Comparison of ENCODE assay signal across 8 mouse cellular contexts in the genomic region with DNA sequence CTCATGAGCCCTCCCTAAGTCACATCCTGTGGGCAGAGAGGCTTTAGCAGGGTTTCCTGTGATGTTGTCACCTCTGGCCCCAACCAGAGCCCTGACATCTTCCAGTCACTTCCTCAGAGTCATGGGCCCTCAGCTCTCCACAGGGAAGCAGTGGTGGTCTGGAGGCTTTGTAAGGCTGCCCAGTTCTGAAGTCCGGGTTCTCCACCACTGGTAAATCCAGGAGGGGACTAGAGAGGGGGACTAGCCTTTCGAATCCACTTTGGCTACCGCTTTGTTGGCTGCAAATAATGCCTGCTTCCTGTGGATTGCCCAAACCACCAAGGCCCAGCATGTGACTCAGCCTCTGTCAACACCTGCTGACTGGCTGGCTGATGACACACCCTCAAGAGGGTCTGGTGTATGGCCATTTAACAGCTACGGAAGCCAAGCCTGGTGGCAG. TPM values are rescaled to one million over a fixed set of nuclear protein-coding genes. Genes with fewer than 3 reads are reported as not detected.
DNase-seq lines count a peak whose midpoint lies in the region; ATAC-seq lines count a peak whose summit lies in the region.

No protein-coding gene starts in this region.

- H3K36me3 ChIP-seq in forebrain, embryonic 10.5 days (replicated peaks): peaks cover 16% of the 10 kb centered on the region
- peaks cover 8% of the 10 kb centered on the region for H3K36me3 ChIP-seq in forebrain, embryonic 12.5 days (replicated peaks)
- peaks cover 3% of the 10 kb centered on the region for H3K36me3 ChIP-seq in heart, embryonic 16.5 days (ENCODE audit: control insufficient read depth, insufficient read depth)
- peaks cover 2% of the 10 kb centered on the region; the same call in 1 of the 2 replicates for H3K36me3 ChIP-seq in splenic B cell, adult 2 months (ENCODE audit: control insufficient read depth, insufficient read depth, low read length, poor library complexity, severe bottlenecking)

- ATAC-seq in forebrain, embryonic 12.5 days (ENCODE audit: low FRiP score): no peak
- ATAC-seq in heart, embryonic 16.5 days (replicated peaks; ENCODE audit: extremely low read depth, insufficient read depth, low FRiP score): no peak

- DNase-seq in forebrain, embryonic 10.5 days (ENCODE audit: extremely low spot score, low spot score): no peak
- DNase-seq in MEL-GATA-1-ER (ENCODE audit: extremely low read depth, low read depth): peak; percentile 41
- DNase-seq in lung, adult 18-20 months: peak; percentile 72 to 75
- DNase-seq in splenic B cell, adult 2 months (ENCODE audit: low read depth, low spot score): peak; percentile 88
- no peak for DNase-seq in testis, postnatal 14 days (ENCODE audit: low spot score)
- no peak for DNase-seq in urinary bladder, postnatal 10 days (ENCODE audit: low spot score)

- H3K9ac ChIP-seq in forebrain, embryonic 12.5 days: no peak overlapping the region
- H3K9ac ChIP-seq in heart, embryonic 16.5 days (ENCODE audit: low read length): no peak overlapping the region

- H3K4me3 ChIP-seq in forebrain, embryonic 10.5 days: no peak overlapping the region
- H3K4me3 ChIP-seq in forebrain, embryonic 12.5 days (replicated peaks): no peak overlapping the region
- H3K4me3 ChIP-seq in heart, embryonic 16.5 days (ENCODE audit: low read length): no peak overlapping the region

- WGBS in forebrain, embryonic 10.5 days: 71% methylated on average over 4 of the region's 4 CpGs
- 77% methylated on average over 4 of the region's 4 CpGs for WGBS in forebrain, embryonic 12.5 days
- 30% methylated on average over 4 of the region's 4 CpGs for WGBS in heart, embryonic 16.5 days

- peaks cover 42% of the 10 kb centered on the region for H3K4me1 ChIP-seq in forebrain, embryonic 10.5 days
- H3K4me1 ChIP-seq in forebrain, embryonic 12.5 days: peaks cover 30% of the 10 kb centered on the region
- peaks cover 29% of the 10 kb centered on the region for H3K4me1 ChIP-seq in heart, embryonic 16.5 days (ENCODE audit: control insufficient read depth, insufficient read depth, low read length)

- no peak overlapping the region for H3K4me2 ChIP-seq in forebrain, embryonic 12.5 days
- no peak overlapping the region for H3K4me2 ChIP-seq in heart, embryonic 16.5 days (ENCODE audit: low read depth, low read length)

- peak overlapping the region; percentile 98 for H3K27ac ChIP-seq in forebrain, embryonic 10.5 days
- H3K27ac ChIP-seq in forebrain, embryonic 12.5 days: no peak overlapping the region
- peak overlapping the region; percentile 97 for H3K27ac ChIP-seq in heart, embryonic 16.5 days (ENCODE audit: low read length)

- no peaks in the 10 kb centered on the region for H3K27me3 ChIP-seq in forebrain, embryonic 10.5 days (ENCODE audit: poor library complexity, severe bottlenecking)
- no peaks in the 10 kb centered on the region for H3K27me3 ChIP-seq in forebrain, embryonic 12.5 days
- no peaks in the 10 kb centered on the region for H3K27me3 ChIP-seq in heart, embryonic 16.5 days (ENCODE audit: control insufficient read depth, insufficient read depth, low read length)
- H3K27me3 ChIP-seq in splenic B cell, adult 2 months (ENCODE audit: control insufficient read depth, insufficient read depth, low read length, poor library complexity, severe bottlenecking): no peaks in the 10 kb centered on the region

- no peaks in the 10 kb centered on the region; the same call in 1 of the 2 replicates for H3K9me3 ChIP-seq in forebrain, embryonic 10.5 days
- no peaks in the 10 kb centered on the region for H3K9me3 ChIP-seq in forebrain, embryonic 12.5 days
- H3K9me3 ChIP-seq in heart, embryonic 16.5 days (replicated peaks; ENCODE audit: control insufficient read depth, low read length): no peaks in the 10 kb centered on the region

RNA-seq across cellular contexts. Expression of gene Cdk9, which starts 2.1 kb away (rescaled TPM):
- 135 and 139 TPM in 2 replicates for polyA plus RNA-seq in forebrain, embryonic 10.5 days (2016; fragmentation: Nextera tagmentation; extraction: Ambion mirVana)
- 105 and 110 TPM in 2 replicates for polyA plus RNA-seq in forebrain, embryonic 12.5 days (2016; fragmentation: Nextera tagmentation; extraction: Ambion mirVana)
- polyA plus RNA-seq in heart, embryonic 16.5 days (2015; fragmentation: Nextera tagmentation; extraction: Ambion mirVana): 57.1 and 59.8 TPM in 2 replicates

RNA-seq across cellular contexts. Expression of gene Sh2d3c, which starts 5.8 kb away (rescaled TPM):
- 28.6 and 30.2 TPM in 2 replicates for polyA plus RNA-seq in forebrain, embryonic 10.5 days (2016; fragmentation: Nextera tagmentation; extraction: Ambion mirVana)
- polyA plus RNA-seq in forebrain, embryonic 12.5 days (2016; fragmentation: Nextera tagmentation; extraction: Ambion mirVana): 30.1 and 35.1 TPM in 2 replicates
- 32.4 and 33.6 TPM in 2 replicates for polyA plus RNA-seq in heart, embryonic 16.5 days (2015; fragmentation: Nextera tagmentation; extraction: Ambion mirVana)

RNA-seq across cellular contexts. Expression of gene Fpgs, which starts 11.1 kb away (rescaled TPM):
- polyA plus RNA-seq in forebrain, embryonic 10.5 days (2016; fragmentation: Nextera tagmentation; extraction: Ambion mirVana): 27.4 and 29.5 TPM in 2 replicates
- 16.4 and 19.6 TPM in 2 replicates for polyA plus RNA-seq in forebrain, embryonic 12.5 days (2016; fragmentation: Nextera tagmentation; extraction: Ambion mirVana)
- 16.7 and 16.9 TPM in 2 replicates for polyA plus RNA-seq in heart, embryonic 16.5 days (2015; fragmentation: Nextera tagmentation; extraction: Ambion mirVana)

RNA-seq across cellular contexts. Expression of gene 6330409D20Rik, which starts 25.8 kb away (rescaled TPM):
- 0.69 and 1.2 TPM in 2 replicates for polyA plus RNA-seq in forebrain, embryonic 10.5 days (2016; fragmentation: Nextera tagmentation; extraction: Ambion mirVana)
- 1.9 and 2.1 TPM in 2 replicates for polyA plus RNA-seq in forebrain, embryonic 12.5 days (2016; fragmentation: Nextera tagmentation; extraction: Ambion mirVana)
- polyA plus RNA-seq in heart, embryonic 16.5 days (2015; fragmentation: Nextera tagmentation; extraction: Ambion mirVana): 0.17 and 0.26 TPM in 2 replicates

RNA-seq across cellular contexts. Expression of gene Tor2a, which starts 42.0 kb away (rescaled TPM):
- polyA plus RNA-seq in forebrain, embryonic 10.5 days (2016; fragmentation: Nextera tagmentation; extraction: Ambion mirVana): 54.0 and 54.9 TPM in 2 replicates
- 53.3 and 57.0 TPM in 2 replicates for polyA plus RNA-seq in forebrain, embryonic 12.5 days (2016; fragmentation: Nextera tagmentation; extraction: Ambion mirVana)
- polyA plus RNA-seq in heart, embryonic 16.5 days (2015; fragmentation: Nextera tagmentation; extraction: Ambion mirVana): 38.1 and 38.9 TPM in 2 replicates

Comparison
In these comparisons a context has a peak if more than half of its experiments do, and no peak if none do; other contexts are left out.
1. DNase-seq: peak in MEL-GATA-1-ER (single experiment), lung, adult 18-20 months (2 of 2) and splenic B cell, adult 2 months (single experiment); none in forebrain, embryonic 10.5 days (single experiment), testis, postnatal 14 days (single experiment) and urinary bladder, postnatal 10 days (single experiment).